Mouse (Mus musculus) A20 (cell line): ENCODE data around the gene Olfr272.

Source experiments
- DNase-seq: peaks from one replicate; pipeline ENCODE4 v3.0.0-alpha.2; 2011; ENCODE audit warnings: low read depth, low spot score

Gene Olfr272

GRCm38 (mm10) chr4:52919078-52919477 is at the start of gene Olfr272:
TSS of gene Olfr272 (minus strand) at chr4:52919178.
- DNase-seq: no peak

GRCm38 (mm10) chr4:52964247-52964646 is 45.3 kb upstream of the Olfr272 start, which contains the start of gene Olfr270:
TSS of gene Olfr270 (plus strand) at chr4:52964547.
- no peak for DNase-seq

- peak; percentile 42 for DNase-seq
Observed at GRCm38 (mm10) chr4:52958693-52959092, 39.7 kb upstream of the Olfr272 start.

- DNase-seq: no peak
Observed at GRCm38 (mm10) chr4:52949005-52949404, 30.0 kb upstream of the Olfr272 start.

GRCm38 (mm10) chr4:52946665-52947064 is 27.7 kb upstream of the Olfr272 start:
- no peak for DNase-seq

- DNase-seq: no peak
Observed at GRCm38 (mm10) chr4:52930480-52930879, 11.5 kb upstream of the Olfr272 start.

GRCm38 (mm10) chr4:52917311-52917688 is 1.7 kb downstream of the Olfr272 start:
- DNase-seq: no peak

- no peak for DNase-seq
Observed at GRCm38 (mm10) chr4:52916659-52917310, 2.2 kb downstream of the Olfr272 start.

GRCm38 (mm10) chr4:52912409-52912808 is 6.6 kb downstream of the Olfr272 start:
- DNase-seq: no peak

- DNase-seq: no peak
Observed at GRCm38 (mm10) chr4:52909542-52909941, 9.4 kb downstream of the Olfr272 start.

- no peak for DNase-seq
Observed at GRCm38 (mm10) chr4:52864156-52864555, 54.8 kb downstream of the Olfr272 start.
